Mouse (Mus musculus): ENCODE measurements around the gene Tmub2.

GRCm38 (mm10) chr11:102283922-102284321, 809 bp upstream of the Tmub2 start:
- TF ChIP-seq GATA1 (IDR thresholded peaks at IDR 0.05; ENCODE audit: low read length) (no peak), TAL1 (IDR thresholded peaks at IDR 0.05; ENCODE audit: low read length) (no peak)

All from erythroblast, embryonic 14.5 days (primary cell).